Mouse (Mus musculus): ENCODE results near the gene Lrrc8d.

GRCm38 (mm10) chr5:105824282-105824681 is 124.5 kb downstream of the Lrrc8d start:
- TF ChIP-seq CTCF (IDR thresholded peaks at IDR 0.05; ENCODE audit: low read depth) = no peak
- TF ChIP-seq EP300 (IDR thresholded peaks at IDR 0.05; ENCODE audit: low read depth) = no peak

All from liver, postnatal 0 days (tissue).